Mouse (Mus musculus) megakaryocyte, embryonic 14.5 days (primary cell): ENCODE measurements around the gene Sema6d.

Experiments
- FLI1 ChIP-seq: IDR thresholded peaks from 2 replicates; pipeline ENCODE4 v1.6.1; 2012; ENCODE audit warnings: low read length, inconsistent platforms, mixed read lengths
- GATA1 ChIP-seq: IDR thresholded peaks from 3 replicates; pipeline ENCODE4 v1.6.1; 2012; ENCODE audit warnings: mixed read lengths, low read length, inconsistent platforms, borderline replicate concordance

DNA sequence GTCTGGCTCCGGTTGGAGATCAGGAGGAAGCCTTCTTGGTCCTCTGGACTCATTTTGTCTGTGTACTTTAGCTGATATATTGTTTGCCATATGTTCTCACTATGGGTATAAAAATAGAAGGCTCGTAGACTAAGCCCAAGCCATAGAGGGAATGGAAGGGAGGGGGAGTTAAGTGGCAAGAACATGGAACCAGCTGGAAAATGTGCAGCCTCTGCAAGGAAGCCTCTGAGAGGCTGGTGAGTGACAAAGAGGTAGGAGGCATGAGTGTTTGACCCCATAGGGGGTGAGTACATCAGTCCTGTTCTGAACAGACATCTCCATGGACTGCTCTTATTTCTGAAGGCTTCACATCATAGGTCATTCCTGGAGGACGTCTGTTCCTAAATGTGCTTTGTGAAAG is 37.1 kb downstream of the Sema6d start:
- no peak for TF ChIP-seq GATA1
- TF ChIP-seq FLI1 = no peak
